Mouse (Mus musculus) left cerebral cortex, postnatal 4 days (tissue): Measurements from ENCODE around the gene Slc15a1. TPM values are rescaled to one million over a fixed set of nuclear protein-coding genes. Genes with fewer than 3 reads are reported as not detected.

Source experiments
- DNase-seq: peaks from one replicate; pipeline ENCODE4 v3.0.0-alpha.2; 2022
- intact Hi-C: fragments of 180-260 bp; cut with DNase I; formaldehyde crosslinking; loops from one replicate; pipeline ENCODE4 v1.15.1; 2025
- total RNA-seq, 2 experiments: library from RNA; stranded (reverse); gene quantifications; 2 replicates each; pipeline ENCODE4 v1.2.3; 2021

The Slc15a1 gene
- total RNA-seq = under 1 TPM in 1 of 2 experiments, not detected in 1; 0.28 TPM

DNA sequence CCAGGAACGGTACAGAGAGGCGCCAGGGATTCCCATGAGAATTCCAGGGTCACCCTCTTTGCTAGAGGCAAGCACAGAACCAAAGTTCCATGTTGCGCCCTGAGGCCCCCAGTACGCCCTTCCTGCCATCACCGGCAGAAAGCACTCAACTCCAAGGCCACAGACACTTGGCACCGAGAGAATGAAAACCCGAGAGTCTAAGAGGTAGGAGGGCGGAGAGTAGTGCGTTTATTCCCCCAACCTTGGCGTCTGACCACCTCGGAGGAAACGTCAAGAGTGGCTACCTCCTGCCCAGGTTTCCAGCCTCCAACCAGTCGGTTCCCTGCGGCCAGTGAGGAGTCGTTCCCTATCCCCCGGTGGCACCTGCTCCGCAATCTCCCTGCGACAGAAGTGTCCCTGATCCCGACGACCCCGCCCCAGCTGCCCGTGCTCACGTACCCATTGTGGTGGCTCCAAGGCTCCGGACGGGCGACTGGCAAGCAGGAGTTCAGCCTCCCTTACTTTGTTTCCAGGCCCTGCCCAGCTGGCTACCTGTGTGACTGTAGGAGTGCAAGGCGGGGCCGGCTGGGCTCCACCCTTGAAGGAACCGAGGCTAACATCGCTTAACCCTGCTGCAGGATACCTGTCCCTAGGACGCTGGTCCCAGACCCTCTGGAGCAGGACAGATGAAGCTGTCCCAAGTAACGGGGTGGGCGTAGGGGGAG is at the start of gene Slc15a1:
Gene Slc15a1 (minus strand): TSS at position 472 of the 704 bp plus-strand sequence.
- intact Hi-C loops = no loop called here
- DNase-seq = no peak

DNA sequence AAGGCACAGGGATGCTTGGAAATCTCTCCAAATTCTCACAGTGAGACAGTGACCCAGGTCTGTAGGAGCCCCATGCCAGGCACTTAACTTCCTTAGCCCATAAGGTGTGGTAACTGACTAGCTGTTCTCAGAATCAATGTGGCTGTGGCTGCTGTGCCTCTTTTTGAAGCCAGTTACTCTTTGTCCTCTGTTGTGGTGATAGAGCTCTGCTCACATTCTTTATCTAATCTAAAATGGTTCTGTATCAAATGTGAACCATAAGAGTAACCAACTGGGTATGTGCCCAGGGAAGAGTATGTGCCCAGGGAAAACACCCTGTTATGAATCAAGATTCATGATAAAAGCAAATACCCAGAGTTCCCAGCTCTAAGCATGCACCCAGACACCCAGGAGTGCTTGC is 48.7 kb upstream of the Slc15a1 start:
- no peak for DNase-seq
- intact Hi-C loops = loop anchor here (10.0 kb wide), 1 partner anchor 279 kb away; no protein-coding TSS in a partner anchor

DNA sequence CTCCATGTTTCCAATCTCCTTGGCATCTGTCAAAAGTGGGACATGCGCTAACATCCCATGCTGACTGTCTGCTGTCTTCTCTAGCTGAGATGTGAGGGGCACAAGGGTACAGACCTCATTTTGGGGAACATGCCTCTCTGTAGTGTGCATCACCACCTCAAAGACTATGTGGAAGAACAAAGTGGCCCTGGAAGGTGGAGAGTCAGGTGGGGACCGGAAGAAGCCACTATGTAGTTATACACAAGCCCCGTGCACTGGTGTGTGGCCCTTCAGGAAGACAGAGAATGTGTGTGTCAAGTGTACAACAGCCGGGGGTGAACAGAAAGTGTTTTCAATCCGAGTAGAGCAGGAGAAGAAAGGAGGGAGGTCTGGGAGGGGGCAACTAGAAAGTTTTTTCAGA is 47.5 kb upstream of the Slc15a1 start:
- intact Hi-C loops = loop anchor here (10.0 kb wide), 1 partner anchor 278 kb away; no protein-coding TSS in a partner anchor
- DNase-seq = no peak

DNA sequence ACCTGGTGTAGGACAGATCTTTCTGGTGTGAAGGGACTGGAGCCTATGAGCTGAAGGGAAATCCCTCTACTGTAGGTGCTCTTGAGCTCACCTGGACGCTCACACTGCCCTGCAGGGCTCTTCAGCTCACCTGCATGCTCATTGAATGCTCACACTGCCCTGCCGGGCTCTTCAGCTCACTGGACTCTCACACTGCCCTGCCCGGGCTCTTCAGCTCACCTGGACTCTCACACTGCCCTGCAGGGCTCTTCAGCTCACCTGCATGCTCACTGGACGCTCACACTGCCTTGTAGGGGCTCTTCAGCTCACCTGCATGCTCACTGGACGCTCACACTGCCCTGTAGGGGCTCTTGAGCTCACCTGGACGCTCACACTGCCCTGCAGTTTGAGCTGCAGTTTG is 44.8 kb upstream of the Slc15a1 start:
- DNase-seq = no peak
- intact Hi-C loops = loop anchor here (10.0 kb wide), 1 partner anchor 275 kb away; no protein-coding TSS in a partner anchor

DNA sequence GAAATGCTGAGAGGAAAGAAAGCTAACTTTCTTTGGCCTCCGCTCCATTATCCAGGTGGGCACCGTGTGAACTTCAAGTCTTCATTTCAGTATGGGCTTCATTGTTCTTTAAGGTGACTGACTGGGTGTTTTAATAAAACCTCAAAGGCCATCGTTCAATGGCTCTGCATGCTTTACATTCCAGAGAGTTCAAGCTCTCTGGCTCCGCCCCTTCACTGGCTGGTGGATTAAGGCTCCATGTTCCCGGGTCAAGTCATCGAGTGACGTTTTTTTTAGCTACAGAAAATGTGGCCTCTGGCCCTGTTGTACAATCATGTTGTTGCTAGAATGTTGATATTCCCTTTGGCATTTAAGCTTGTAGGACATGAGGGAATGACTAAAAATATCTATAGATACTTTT is 42.7 kb upstream of the Slc15a1 start:
- no peak for DNase-seq
- intact Hi-C loops = no loop called here

DNA sequence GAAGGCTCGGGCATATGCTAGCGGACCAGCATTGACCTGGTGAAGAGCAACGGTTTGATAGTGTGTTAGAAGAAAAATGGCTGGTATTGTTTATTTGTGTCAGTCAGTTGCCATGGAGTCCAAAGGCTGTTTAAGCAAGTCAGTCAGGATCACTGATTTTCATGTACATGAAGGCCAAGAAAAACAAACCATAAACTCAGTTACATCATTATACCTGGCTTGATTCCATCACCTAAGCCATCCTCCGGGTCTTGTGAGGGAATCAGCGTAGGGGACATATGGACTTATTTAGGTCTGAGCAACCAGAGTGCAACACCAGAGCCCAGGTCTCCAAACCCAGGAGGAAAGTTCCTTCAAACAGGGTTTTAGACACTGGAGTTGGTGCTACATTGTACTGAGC is 41.6 kb upstream of the Slc15a1 start:
- intact Hi-C loops = no loop called here
- DNase-seq = no peak

DNA sequence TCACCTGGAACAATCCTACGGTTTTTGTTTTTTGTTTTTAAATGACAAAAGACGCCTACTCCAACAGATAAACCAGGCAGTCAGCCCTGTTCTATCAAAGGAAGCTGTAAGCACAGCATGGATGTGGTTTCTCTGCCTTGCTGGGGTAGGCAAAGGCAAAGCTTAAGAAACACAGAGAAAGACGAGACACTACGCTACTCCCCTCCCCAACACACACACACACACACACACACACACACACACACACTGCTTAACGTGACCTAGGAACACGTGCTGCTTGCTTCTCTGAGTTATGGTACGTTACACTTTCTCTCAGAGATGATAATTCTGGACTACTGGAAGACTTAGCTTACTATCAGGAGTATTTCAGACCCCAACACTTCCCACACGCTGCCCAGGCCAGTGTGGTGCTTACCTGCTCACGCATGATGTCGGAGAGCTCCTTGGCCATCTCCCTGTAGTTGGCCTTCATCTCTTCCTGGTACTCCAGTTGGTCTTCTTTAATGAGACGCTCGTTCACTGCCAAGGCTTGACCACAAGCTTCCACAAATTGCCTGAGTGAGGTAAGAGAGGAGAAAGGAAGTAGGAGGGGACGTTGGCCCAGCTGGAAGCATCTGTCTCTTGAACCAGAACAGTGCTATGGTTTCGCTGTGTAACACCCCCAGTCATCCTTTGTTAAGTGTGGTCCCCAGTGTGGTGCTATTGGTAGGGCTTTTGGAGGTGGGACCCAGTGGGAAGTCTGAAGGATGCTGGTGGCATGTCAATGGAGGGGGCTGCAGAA is 40.7 kb upstream of the Slc15a1 start:
- intact Hi-C loops = no loop called here
- DNase-seq = no peak

DNA sequence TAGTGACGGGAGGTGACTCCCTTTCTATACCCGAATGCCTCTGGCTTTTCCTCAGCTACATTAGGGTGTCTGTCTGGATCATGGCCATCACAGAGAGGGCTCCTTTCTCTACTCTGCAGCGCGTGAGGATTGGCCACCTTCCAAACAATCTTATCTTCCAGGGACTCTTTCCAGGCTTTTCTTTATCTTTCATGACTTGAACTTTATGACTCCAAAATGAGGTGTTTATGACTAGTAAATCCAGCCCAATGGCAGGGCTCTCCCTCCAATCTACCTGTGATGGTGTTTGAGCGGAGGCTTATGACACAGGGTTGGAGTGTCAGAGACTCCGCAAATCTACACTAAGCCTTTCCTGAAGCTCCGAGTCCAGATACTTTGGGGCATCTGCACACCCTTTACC is 36.2 kb upstream of the Slc15a1 start:
- DNase-seq = no peak
- intact Hi-C loops = no loop called here

DNA sequence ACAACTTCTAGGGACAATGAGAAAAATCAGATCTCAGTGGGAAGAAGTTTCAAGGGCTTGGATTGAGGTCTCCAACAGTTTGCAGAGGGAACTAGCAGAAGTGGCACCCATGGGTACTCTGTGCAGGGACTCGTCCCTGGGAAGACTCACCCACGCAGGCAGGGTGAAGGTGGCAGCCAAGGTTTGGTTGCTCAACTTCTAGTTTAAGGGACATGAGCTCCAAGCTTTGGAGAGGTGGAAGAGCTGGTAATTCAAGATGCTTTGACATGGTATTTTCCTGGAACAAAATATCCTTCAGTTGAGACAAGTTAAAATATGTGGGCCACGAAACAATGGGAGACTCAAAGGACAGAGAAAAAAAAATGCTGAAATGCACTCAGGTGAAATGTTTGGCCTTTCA is 29.4 kb upstream of the Slc15a1 start:
- DNase-seq = no peak
- intact Hi-C loops = no loop called here

DNA sequence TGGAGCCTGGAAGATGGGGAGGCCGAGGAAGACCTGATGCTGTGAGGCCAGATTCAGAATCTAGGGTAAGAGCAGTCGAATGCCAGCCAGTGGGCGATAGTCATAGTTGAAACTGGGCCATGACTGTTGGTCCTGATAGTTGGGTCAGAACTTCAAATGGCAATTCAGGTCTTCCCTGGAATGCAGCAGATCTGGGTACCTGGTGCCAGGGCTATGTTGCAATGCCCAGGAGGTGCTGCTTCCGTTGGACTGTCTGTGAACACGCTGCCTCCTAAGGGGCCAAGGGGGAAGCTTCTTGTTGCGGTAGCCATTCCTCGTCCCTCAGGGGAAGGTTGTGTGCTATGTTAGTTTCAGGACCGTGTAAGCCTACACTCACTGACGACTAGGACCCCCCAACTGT is 25.8 kb upstream of the Slc15a1 start:
- DNase-seq = no peak
- intact Hi-C loops = no loop called here

DNA sequence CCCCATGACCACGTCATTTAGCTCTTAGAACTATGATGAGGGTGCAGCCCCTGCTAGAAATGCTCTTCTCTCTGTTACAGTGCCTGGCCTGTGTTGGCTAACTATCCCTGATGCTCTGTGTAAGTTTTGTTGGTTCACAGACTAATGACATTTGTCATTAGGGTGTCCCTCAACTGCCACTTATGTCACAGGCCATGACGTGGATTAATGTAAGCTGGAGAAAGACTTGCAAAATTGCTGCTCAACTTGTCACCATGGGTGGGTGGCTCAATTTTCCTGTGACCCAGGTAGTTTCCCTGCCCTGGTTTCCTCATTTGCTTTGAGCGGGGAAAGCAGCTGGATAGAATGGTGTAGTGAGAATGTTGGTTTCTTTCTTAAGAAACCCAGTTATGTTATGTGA is 22.8 kb upstream of the Slc15a1 start:
- intact Hi-C loops = no loop called here
- no peak for DNase-seq

DNA sequence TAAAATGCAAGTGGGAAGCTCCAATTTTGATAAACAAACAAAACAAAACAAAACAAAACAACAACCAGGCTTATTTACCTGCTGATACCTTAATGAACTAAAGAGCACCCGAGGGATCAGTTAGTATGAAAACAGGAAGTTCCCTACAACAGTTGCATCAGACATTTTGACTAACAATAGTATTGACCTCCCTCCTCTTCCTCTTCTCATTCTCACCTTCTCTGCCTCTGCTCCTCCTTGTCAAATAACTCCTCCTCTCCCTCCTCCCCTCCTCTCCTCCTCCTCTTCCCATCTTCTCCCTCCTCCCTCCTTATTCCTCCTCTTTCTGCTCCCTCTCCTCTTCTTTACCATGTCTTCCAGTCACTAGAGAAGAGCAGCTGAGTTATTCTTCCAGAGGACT is 22.1 kb upstream of the Slc15a1 start:
- DNase-seq = no peak
- intact Hi-C loops = no loop called here

DNA sequence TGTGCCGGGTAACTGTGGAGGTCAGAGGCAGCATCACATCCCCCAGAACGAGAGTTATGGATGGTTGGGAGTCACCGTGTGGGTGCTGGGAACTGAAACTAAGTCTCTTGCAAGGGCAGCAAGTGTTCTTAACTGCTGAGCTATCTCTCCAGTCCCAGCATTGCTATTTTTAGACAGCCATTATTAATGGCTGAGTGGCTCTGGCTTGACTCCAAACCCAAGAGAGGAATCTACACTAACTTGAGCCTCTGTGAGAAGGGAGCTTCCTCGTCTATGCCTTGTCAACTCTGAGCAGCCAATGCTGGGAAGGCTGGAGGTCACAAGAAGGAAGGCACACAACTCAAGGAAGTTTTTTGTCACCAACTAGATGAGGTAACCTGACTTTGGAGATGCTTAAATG is 16.7 kb upstream of the Slc15a1 start:
- intact Hi-C loops = no loop called here
- DNase-seq = peak; percentile 41

DNA sequence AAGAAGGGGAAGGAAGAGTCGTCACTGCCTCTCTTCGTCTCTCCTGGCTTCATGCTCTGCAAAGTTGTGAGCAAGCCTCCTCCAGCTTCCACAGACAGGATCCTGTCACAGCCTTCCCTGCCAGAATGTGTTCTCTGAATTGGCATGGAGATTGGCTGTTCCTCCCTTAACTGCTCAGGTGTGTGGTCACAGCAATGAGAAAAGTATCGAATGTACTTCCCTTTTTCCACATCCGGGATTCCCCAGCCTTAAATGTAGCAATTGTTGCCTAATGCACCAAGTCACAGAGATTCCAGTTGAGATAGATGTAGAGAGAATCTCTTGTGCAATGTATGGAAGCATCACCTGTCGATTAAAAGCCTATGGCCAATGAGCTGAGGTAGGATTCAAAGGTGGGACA is 11.8 kb upstream of the Slc15a1 start:
- DNase-seq = no peak
- intact Hi-C loops = no loop called here

DNA sequence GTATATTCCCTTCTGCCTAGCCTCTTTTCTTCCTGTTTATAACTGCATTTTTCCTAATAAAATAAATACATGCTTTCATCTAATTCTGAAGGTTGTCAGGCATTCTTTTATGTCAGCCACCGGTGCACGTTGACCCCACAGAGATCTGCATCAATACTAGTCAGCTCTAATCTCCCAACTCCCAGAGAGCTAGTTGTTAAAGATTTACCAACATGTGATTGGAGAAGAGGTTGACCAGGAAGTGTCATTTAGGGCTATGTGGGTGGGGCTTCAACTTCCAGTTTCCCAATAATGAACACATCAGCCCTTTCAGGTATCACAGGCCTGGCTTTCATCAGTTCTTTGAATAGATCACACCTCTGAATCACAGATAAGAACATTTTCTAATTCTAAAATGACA is 3.9 kb upstream of the Slc15a1 start:
- no peak for DNase-seq
- intact Hi-C loops = no loop called here

DNA sequence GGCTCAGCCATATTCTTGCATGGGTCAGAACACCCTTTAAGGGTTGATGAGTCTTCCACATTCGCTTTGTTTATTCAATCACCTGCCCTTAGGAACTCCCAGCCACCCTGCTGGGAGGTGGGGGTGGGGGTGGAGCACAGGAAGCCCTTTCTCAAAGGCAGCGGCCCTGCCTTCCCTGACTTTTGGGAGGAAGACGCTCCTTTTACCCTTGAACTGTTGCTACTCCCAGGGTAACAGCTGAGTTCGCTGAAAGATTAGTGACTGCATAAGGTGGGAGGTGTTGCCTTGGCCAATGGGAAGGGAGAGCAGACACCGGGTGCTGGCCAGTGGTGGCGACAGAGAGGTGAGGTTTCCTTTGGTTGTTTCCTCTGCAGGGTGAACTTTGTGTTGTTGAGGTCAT is 1.3 kb upstream of the Slc15a1 start:
- no peak for DNase-seq
- intact Hi-C loops = no loop called here

DNA sequence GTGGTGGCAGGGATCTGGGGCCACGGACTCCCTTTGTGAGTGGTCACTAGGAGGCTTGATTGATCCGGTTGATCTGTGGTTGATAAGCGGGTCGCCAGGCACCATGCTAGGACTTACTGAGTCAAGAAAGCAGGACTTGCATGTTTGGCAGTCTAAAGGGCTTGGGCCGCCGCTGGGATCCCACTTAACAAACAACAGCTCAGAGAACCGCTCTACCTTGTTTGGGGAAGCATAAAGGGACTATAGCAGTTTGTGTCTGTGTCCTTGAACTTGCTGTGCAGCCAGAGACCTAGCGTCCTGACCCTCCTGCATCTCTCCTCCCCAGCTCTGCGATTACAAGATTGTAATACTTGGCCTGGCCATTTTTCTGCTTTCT is 421 bp upstream of the Slc15a1 start:
- intact Hi-C loops = no loop called here
- DNase-seq = no peak

DNA sequence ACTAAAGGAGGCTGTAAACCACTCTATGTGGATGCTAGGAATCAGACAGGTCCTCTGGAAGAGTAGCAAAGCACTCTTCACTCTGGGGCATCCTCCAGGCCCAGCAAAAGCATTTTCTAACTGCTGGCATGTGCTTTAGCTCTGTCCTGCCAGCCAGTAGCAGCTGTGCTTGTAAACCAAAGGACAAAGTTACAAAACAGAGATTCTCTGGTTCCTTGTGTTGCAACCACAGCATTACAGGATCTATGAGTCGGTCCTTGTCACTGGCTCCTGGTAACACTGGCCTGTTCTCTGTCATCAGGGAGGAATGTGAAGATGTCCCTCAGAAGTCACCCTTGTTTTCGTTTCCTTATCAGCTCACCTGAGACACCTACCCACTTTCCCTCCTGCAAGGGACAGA is 4.5 kb downstream of the Slc15a1 start:
- no peak for DNase-seq
- intact Hi-C loops = no loop called here

DNA sequence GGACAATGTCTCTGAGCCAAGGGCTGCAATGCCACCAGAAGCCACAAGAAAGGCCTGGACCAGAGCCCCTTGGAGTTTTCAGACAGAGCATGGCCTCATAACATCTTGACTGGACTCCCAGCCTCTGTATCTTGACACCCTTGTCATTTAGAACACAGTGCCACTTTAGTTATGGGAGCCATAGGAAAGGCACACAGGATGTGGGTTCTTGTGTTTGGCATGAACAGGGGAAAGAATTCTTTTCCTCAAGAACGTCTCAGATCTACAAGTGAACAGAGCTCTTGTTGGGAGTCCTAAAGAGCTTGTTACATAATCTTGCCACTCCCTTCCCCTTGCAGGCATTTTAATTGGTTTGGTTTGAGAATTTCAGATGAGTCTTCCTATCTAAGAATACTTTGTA is 5.3 kb downstream of the Slc15a1 start:
- intact Hi-C loops = no loop called here

DNA sequence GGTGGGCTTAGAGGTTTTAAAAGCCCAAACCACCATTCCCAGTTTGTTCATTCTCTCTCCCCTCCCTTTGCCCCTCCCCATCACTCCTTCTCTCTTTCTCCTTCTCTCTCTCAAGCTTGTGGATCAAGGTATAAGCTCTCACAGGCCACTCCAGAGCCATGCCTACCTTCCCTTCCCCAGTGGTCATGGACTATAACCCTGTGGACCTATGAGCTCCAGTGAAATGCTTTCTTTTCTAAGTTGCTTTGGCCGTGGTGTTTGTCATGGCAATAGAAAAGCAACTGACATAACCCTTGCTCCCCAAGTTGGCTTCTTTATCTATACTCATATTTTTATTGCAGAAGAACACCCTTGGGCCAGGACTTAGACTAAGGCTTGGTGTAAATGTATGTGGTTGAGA is 7.3 kb downstream of the Slc15a1 start:
- intact Hi-C loops = no loop called here
- DNase-seq = no peak

More for the DNA sequence above, 5.3 kb downstream of the Slc15a1 start:
- DNase-seq = no peak

DNA sequence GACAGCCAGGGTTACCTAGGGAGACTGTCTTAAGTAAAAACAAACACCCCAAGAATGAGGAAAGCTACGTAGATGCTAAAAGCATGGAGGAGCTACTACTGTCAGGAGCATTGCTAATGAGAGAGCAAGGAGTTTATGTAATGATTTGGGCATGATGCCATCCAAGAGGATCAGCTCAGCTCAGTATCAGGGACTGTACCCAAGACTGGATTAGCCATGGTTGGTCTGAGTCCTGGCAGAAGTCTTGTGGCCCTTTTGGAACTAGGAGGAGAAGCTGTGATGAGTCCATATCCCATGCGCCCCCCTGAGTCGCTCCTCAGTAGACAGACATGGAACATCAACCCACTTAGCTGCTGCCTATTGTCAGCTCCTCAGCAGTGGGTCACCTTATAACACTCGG is 9.3 kb downstream of the Slc15a1 start:
- intact Hi-C loops = no loop called here

DNA sequence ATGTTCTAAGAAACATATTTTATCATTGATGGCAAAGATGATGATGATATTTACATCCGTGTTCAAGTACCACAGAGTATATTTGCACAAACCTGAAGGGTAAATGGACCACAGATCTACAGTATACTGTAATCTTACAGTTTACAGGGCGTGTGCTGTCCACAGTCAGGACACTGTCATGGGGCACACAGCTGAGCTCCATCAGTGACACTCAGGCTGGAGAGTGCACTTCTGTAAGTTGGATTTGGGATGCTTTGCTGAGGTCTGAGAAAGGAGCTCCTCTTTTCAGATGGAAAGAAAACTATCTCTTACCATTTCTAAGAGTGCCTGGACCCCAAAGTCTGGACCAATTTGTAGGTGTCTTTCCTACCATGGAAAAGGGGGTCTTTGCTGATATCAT is 9.9 kb downstream of the Slc15a1 start:
- intact Hi-C loops = no loop called here
- DNase-seq = no peak

More for the DNA sequence above, 9.3 kb downstream of the Slc15a1 start:
- peak; percentile 39 for DNase-seq
